Mouse (Mus musculus) megakaryocyte, adult 5-6 weeks (primary cell): ENCODE data around the gene Amd1. TPM values are rescaled to one million over a fixed set of nuclear protein-coding genes. Genes with fewer than 3 reads are reported as not detected.
"Not testable (repeated sequence)": the region's sequence is repeated elsewhere in the genome, so short reads cannot be mapped to it uniquely, and the experiment has no call there.

Source experiments
- ATAC-seq: 2 replicates; pipeline ENCODE4 v1.8.0; 2016; ENCODE audit warnings: mild to moderate bottlenecking, inconsistent platforms; ENCODE audit not compliant: poor library complexity, severe bottlenecking
- total RNA-seq, 2 experiments: library from RNA; stranded (forward) in 1 of 2; stranded (reverse) in 1 of 2; fragments of 153-499, 151-499 nt in 1 of 2; fragments of 221-1000, 200-1000 nt in 1 of 2; gene quantifications; 2 replicates each; pipeline versions ENCODE4 v1.2.3 to v1.2.4; 2015 to 2017

Gene Amd1
- total RNA-seq, 2 experiments from 2014 or later = 67.7 to 77.4 TPM

GRCm38 (mm10) chr10:40305989-40306388 is 4.0 kb upstream of the Amd1 start:
- ATAC-seq = no peak

DNA sequence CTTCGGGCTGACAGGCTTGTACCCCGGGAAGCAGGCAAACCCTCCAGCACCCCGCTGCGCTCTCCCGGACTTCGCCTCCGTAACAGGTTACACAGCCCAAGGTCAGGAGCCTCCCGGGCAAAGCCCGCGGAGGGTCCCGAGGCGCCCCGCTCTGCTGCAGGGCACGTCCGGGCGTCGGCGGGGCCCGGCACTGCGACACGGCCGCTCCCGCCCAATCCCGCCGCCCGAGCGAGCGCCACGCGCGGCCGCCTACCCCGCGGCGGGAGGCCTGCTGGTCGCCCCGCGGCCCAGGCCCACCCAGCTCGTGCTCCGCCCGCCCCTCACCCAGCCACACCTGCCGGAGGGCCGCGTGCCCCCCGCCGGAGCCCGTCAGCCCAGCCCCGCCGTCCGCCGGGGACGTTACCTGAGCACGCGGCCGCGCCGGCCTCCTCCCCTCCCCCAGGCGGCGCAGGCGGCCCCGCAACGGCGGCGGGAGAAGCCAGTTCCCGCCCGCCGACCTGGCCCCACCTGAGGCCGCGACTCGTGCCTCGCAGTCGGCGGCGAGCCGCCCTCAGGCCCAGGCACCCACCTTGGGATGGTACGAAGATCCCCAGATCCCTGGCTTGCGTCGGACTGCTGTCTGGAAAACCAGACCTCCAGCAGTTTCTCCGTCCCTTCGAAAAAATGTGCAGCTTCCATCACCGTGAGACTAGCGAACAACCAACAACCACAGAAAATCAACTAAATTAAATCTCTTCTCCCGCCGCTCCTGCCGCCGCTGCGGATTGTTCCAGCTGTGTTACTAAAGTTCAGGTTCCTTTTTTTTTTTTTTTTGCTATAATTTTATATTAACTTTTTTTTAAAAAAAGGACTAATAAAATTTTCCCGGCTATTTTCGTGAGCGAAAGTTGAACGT is 558 bp downstream of the Amd1 start:
- ATAC-seq = not testable (repeated sequence)

- ATAC-seq = peak; percentile 58
These were observed 1.3 kb downstream of the Amd1 start for GRCm38 (mm10) chr10:40300648-40301171.

- no peak for ATAC-seq
These were observed 9.3 kb downstream of the Amd1 start for GRCm38 (mm10) chr10:40292640-40293039.

DNA sequence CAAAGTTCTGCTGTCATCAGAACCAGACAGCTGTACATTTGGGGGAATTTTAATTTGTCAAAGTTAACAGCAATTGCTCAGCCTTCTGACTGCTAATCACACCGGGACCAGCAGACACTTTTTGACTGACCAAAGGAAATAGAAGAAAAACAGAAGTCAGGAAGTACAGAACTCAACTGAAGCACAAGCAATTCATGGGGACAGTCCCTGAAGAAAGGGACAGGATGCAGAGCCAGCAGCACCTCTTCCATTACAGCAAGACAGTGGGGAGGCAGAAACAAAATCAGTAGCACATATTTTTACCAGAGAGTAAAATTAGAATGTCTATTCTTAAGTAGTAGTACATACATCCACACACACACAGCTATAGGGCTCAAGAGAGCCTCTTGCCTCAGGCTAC is 15.2 kb downstream of the Amd1 start:
- no peak for ATAC-seq

- ATAC-seq = no peak
These were observed 16.4 kb downstream of the Amd1 start for GRCm38 (mm10) chr10:40285571-40285970.

DNA sequence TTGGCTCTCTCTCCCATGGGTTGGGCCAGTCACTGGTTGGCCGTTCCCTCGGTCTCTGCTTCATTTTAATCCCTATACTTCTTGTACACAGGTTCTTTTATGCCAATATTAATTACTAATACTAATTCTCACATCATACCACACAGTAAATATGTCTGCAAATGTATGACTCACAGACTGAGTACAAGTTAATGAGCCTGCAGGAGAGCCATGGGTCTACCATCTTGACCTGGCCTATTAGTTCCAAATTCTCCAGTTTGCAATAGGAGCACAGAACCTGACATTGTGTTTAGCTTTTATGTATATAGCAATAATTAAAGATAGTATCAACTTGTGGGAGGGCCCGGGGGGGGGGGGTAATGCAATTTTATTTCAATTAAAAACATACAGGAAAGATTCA is 17.0 kb downstream of the Amd1 start:
- no peak for ATAC-seq

- no peak for ATAC-seq
These were observed 17.7 kb downstream of the Amd1 start for GRCm38 (mm10) chr10:40284179-40284831.

- ATAC-seq = no peak
These were observed 18.4 kb downstream of the Amd1 start for GRCm38 (mm10) chr10:40283636-40284035.

DNA sequence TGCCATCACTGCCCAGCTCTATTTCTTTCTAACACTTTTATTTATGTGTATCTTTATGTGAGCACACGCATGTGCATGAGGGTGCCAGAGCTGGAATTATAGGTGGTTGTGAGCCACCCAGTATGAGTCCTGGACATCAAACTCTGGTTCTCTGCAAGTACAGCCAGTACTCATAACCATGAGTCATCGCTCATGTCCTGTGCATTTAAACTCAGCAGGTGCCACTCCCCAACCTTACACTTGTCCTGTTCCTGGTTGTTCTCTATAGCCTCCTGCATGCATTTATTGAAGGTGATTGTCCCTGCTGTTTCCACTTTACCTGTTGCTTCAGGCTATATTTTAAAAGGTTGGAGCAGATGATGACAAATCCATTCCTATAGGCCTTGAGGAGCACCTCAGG is 20.4 kb downstream of the Amd1 start:
- ATAC-seq = no peak

DNA sequence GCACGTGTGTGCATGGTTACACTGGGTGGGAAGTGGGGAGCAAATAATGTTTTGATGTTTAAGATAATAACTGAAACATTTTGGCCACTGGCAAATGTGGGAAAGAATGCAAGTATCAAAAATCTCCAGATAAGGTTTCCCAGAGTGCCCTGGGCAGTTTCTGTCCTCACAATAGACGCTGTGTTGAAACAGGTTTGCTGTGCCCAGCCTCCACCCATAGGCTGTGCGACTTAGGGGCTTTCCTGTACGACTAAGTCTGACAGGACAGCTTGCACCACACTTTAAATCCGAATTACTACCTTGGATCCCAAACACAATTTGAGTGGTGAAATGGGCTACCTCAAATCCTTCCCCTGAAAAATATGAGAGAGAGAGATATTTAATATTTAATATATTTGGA is 23.7 kb downstream of the Amd1 start:
- no peak for ATAC-seq

DNA sequence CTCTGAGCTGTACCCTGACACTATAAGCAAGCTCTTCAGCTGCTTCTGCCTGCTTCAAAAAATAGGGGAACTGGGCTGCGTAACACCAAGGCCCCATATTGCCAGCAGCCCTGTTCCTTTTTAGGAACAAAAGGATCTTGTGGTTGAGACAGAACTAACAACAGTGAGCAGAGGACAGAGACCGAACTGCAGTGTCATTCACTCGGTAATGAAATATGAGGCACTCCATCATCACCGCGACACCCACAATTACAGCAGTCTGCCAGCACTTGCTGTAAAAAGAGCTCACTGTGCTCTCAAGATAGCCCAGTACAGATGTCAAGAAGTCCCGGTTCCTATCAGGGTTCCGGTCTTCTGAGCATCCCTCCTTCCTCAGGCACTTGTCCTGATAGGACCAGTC is 26.0 kb downstream of the Amd1 start:
- peak; percentile 98 for ATAC-seq

DNA sequence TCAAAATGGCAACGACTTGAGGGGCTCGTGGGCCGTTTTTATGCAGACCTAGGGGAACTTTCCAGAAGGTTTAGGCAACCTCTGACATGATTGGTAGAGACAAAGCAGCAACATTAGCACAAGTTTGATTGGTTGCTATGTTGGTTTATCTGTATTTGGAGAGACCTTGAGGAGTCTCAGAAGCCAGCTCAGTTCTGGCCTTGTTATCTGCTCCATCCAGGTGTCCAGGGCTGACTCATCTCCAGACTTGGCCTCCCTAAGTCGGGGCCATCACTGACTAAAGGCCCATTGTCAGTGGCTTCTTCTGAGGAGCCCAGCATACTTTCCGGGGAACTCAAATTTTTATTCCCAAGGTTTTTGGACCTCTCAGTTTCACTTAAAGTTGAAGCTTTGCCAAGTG is 28.0 kb downstream of the Amd1 start:
- no peak for ATAC-seq

- ATAC-seq = no peak
These were observed 30.8 kb downstream of the Amd1 start for GRCm38 (mm10) chr10:40271216-40271615.

DNA sequence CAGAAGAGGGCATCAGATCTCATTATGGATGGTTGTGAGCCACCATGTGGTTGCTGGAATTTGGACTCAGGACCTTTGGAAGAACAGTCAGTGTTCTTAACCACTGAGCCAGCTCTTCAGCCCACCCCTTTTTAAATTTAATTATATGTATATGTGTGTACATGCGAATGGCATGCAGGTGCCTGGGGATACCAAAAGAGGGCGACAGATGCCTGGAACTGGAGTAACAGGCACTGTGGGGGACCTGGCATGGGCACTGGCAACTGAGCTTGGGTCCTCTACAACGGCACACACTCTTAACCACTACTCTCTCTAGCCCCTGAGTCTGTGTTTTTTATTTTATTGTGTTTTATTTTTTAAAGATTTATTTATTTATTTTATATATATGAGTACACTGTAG is 37.1 kb downstream of the Amd1 start:
- ATAC-seq = no peak

DNA sequence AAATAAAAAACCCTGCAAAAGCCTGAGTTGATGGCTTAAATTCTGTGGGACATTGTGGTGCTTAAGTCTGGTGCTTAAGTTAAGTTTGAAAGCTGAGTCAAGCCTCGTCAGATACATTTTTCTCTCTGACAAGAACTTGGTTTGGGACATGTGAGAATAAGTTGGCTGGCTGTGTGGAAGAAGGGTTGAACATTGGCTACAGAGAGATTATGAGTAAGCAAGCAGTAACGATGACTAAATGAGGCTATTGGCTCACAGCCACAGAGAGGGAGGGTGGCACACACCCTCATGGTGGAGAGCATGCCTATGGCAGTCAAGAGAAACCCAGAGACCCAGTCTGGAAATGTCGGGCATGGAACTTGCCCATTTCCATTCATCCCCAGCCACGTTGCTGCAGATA is 38.3 kb downstream of the Amd1 start:
- no peak for ATAC-seq

DNA sequence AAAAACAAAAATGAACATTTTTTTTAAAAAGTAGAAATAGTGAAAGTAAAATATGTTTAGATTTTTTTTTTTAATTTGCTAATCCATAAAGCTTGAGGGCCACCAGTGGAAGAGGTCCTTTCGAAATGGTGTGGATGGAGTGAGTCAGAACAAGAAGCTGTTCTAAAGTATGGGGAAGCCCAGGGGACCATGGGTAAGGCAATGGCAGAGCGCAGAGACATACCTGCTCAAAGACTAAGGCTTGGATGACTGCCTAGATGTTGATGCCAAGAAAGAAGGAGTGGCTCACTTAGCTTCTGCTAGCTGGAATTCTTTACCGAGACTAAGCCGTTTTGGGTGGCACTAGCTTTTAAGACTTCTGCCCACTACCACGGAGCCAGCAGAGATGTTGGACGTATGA is 39.8 kb downstream of the Amd1 start:
- ATAC-seq = no peak

DNA sequence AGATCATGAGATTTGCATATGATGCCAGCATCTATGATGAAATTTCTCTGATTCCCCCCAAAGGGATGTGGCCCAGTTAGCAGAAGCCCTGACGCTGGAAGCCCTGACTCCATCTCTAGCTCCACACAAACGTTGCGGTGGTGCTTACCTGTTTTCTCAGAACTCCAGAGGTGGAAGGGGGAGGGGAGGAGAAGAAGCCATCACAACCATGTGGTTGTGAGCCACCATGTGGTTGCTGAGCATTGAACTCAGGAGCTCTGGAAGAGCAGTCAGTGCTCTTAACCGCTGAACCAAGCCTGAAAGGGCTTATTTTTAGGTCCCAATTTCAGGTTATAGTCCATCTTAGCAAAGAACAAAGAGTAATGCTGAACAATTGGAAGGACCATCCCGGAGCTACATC is 41.7 kb downstream of the Amd1 start:
- ATAC-seq = no peak

DNA sequence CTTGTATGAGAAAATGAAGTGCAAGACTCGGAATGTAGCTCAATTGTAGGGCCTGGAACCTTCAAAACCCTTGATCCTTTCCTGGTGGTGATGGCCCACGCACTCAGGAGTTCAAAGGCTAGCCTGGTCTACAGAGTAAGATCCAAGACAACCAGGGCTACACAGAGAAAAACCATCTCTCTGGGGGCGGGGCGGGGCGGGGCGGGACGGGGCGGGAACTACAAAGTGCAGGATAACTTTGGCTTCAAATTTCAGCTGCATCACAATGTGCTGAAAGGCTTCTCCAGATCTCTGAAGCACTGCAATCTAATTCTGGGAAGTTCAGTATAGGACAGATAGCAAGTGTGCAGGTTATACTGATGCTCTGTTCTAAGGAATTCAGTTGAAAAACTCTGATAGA is 42.4 kb downstream of the Amd1 start:
- no peak for ATAC-seq

DNA sequence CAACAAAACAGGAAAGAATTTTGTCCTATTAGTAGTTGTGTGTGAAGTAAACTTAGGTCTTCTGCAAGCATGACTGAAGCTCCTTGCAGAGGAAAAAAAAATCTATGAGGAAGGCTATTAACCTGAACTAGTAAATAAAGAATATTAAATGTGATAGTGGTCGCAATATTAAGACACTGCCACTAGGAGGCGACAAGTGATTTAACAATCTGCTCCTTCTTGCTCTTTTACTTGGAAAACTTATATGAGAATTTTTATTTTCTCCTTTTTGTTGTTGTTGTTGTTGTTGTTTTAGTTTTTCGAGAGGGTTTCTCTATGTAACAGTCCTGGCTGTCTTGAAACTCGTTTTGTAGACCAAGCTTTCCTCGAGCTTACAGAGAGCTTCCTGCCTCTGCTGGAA is 43.0 kb downstream of the Amd1 start:
- ATAC-seq = peak; percentile 29

GRCm38 (mm10) chr10:40258401-40258966 is 43.5 kb downstream of the Amd1 start:
- peak; percentile 61 for ATAC-seq
